Mouse (Mus musculus): ENCODE results near the gene Ppm1j.
"Not testable (repeated sequence)": the region's sequence is repeated elsewhere in the genome, so short reads cannot be mapped to it uniquely, and the experiment has no call there.

The Ppm1j gene

GRCm38 (mm10) chr3:104813227-104813626 is 32.4 kb downstream of the Ppm1j start:
- not testable (repeated sequence) for DNase-seq (ENCODE audit: low spot score in 2 of 2)

- DNase-seq (ENCODE audit: low spot score in 2 of 2), result no peak
Observed at GRCm38 (mm10) chr3:104814746-104815145, 33.9 kb downstream of the Ppm1j start.

- DNase-seq (ENCODE audit: low spot score in 2 of 2), result no peak
Observed at GRCm38 (mm10) chr3:104815346-104815745, 34.5 kb downstream of the Ppm1j start.

GRCm38 (mm10) chr3:104816130-104816529 is 35.3 kb downstream of the Ppm1j start:
- DNase-seq (ENCODE audit: low spot score in 2 of 2), result no peak

GRCm38 (mm10) chr3:104817481-104817990 is 36.7 kb downstream of the Ppm1j start:
- peak; percentile 54 to 62 for DNase-seq (ENCODE audit: low spot score in 2 of 2)

GRCm38 (mm10) chr3:104817991-104818748 is 37.3 kb downstream of the Ppm1j start, which contains the start of gene Mov10:
Gene Mov10 (minus strand): TSS chr3:104818563.
- DNase-seq (ENCODE audit: low spot score in 2 of 2), result peak; percentile 54 to 55

- DNase-seq (ENCODE audit: low spot score in 2 of 2), result no peak
Observed at GRCm38 (mm10) chr3:104818749-104819134, 37.9 kb downstream of the Ppm1j start.

GRCm38 (mm10) chr3:104820426-104820825 is 39.6 kb downstream of the Ppm1j start:
- DNase-seq (ENCODE audit: low spot score in 2 of 2), result no peak

GRCm38 (mm10) chr3:104822413-104822812 is 41.6 kb downstream of the Ppm1j start:
- DNase-seq (ENCODE audit: low spot score in 2 of 2), result no peak
